13 mouse cellular contexts compared by ENCODE assay signal in the genomic region with DNA sequence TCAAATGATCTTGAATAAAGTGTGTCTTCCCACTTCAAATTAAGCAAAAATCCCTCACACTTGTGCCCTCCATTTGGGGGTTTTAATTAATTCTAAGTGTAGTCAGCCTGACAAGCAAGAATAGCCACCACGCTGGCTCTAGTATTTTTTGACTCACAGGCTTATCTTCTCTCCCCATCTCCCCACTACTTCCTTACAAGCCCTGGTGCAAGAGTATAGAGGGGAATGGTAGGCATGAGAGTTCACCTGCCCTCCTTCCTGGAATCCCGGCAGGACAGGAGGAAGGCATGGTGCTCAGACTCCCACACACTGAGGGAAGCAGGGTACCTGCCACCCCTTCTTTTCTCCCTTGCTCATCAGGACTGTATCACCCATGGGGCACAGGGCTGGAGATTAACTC. TPM values are rescaled to one million over a fixed set of nuclear protein-coding genes. Genes with fewer than 3 reads are reported as not detected.
"Had no signal": no experiment of that assay in that cellular context is flagged by ENCODE, and none has a peak within 500 bp of the region (broad histone marks: within the 10 kb centered on the region; RNA-seq: fewer than 3 reads in every experiment).

No protein-coding gene starts in this region.

- H3K9me3 ChIP-seq: limb, embryonic 13.5 days; midbrain, embryonic 12.5 days had no signal

- DNase-seq: kidney, adult 11 months; kidney, postnatal 14 days; left cerebral cortex, postnatal 4 days; lung, adult 2 months; lung, postnatal 36 days; spleen, adult 18-20 months; thymus, adult 2 months; thymus, postnatal 36 days had no signal

- H3K9ac ChIP-seq: limb, embryonic 13.5 days; liver, embryonic 14.5 days; midbrain, embryonic 12.5 days had no signal

- H3K4me2 ChIP-seq: limb, embryonic 13.5 days; midbrain, embryonic 12.5 days had no signal

- H3K27me3 ChIP-seq: limb, embryonic 13.5 days; midbrain, embryonic 12.5 days had no signal

- H3K36me3 ChIP-seq: limb, embryonic 13.5 days; midbrain, embryonic 12.5 days had no signal

- H3K4me1 ChIP-seq: limb, embryonic 13.5 days; midbrain, embryonic 12.5 days had no signal

- H3K4me3 ChIP-seq: limb, embryonic 13.5 days; midbrain, embryonic 12.5 days had no signal

- H3K27ac ChIP-seq: limb, embryonic 13.5 days; liver, embryonic 14.5 days; midbrain, embryonic 12.5 days had no signal

- ATAC-seq: lung, postnatal 0 days had no signal

RNA-seq across cellular contexts. Expression of gene Bok, which starts 31.2 kb away (rescaled TPM):
- total RNA-seq: megakaryocyte-erythroid progenitor cell, adult 5-6 weeks had no signal
